Mouse (Mus musculus): Measurements from ENCODE around the gene Neurl1a. TPM values are rescaled to one million over a fixed set of nuclear protein-coding genes. Genes with fewer than 3 reads are reported as not detected.

Gene Neurl1a
- polyA plus RNA-seq, 1 experiment from 2014 or later: 4.0 TPM

DNA sequence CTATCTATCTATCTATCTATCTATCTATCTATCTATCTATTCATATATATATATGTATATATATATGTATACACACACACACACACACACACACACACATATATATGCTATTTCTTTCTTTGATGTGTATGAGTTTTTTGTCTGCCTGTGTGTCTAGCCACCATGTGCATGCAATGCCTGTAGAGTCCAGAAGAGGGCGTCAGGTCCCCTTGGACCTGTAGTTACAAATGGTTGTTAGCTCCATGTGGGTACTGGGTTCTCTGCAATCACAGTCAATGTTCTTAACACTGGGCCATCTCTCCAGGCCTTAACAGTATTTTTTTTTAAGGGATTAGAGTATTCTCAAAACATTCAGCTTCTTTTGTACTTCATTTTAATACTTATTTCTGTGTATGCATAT, 34.9 kb downstream of the Neurl1a start:
- H3K4me1 ChIP-seq (replicated peaks; ENCODE audit: control insufficient read depth, insufficient read depth, low read length): no peaks in the 10 kb centered on the region
- no peak overlapping the region for H3K4me3 ChIP-seq (ENCODE audit: low read length)
- no peaks in the 10 kb centered on the region for H3K27me3 ChIP-seq (ENCODE audit: control insufficient read depth, insufficient read depth, low read depth, low read length)
- H3K4me2 ChIP-seq (ENCODE audit: low read depth, low read length): no peak overlapping the region
- no peak for ATAC-seq (ENCODE audit: low read depth)
- WGBS: 67% methylated on average over 1 of the region's 1 CpGs
- H3K36me3 ChIP-seq (ENCODE audit: control insufficient read depth, insufficient read depth, low read length): no peaks in the 10 kb centered on the region
- H3K27ac ChIP-seq (ENCODE audit: low read length): no peak overlapping the region
- no peaks in the 10 kb centered on the region for H3K9me3 ChIP-seq (ENCODE audit: control insufficient read depth, low read length)
- no peak overlapping the region for H3K9ac ChIP-seq (ENCODE audit: low read length)

DNA sequence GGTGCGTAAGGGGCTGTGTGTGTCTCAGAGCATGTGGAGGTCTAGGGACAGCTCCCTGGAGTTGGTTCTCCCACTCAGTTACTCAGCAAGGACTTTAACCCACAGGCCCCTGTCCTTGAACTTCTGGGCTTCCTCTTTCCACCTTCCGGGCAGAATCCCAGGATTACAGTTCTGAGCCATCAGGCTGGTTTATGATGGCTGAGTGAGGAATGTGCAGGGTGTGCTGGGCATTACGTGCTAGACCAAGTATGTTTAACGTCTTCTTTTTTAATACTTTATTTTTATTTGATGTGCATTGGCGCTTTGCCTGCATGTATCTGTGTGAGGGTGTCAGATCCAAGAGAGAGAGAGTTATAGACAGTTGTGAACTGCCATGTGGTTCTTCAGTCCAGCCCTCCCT, 38.1 kb downstream of the Neurl1a start:
- H3K4me3 ChIP-seq (ENCODE audit: low read length): no peak overlapping the region
- no peak overlapping the region for H3K4me2 ChIP-seq (ENCODE audit: low read depth, low read length)
- H3K27me3 ChIP-seq (ENCODE audit: control insufficient read depth, insufficient read depth, low read depth, low read length): no peaks in the 10 kb centered on the region
- no peak for ATAC-seq (ENCODE audit: low read depth)
- 69% methylated on average over 5 of the region's 5 CpGs for WGBS
- H3K9me3 ChIP-seq (ENCODE audit: control insufficient read depth, low read length): no peaks in the 10 kb centered on the region
- no peaks in the 10 kb centered on the region for H3K4me1 ChIP-seq (replicated peaks; ENCODE audit: control insufficient read depth, insufficient read depth, low read length)
- no peaks in the 10 kb centered on the region for H3K36me3 ChIP-seq (ENCODE audit: control insufficient read depth, insufficient read depth, low read length)
- no peak overlapping the region for H3K27ac ChIP-seq (ENCODE audit: low read length)
- H3K9ac ChIP-seq (ENCODE audit: low read length): no peak overlapping the region

DNA sequence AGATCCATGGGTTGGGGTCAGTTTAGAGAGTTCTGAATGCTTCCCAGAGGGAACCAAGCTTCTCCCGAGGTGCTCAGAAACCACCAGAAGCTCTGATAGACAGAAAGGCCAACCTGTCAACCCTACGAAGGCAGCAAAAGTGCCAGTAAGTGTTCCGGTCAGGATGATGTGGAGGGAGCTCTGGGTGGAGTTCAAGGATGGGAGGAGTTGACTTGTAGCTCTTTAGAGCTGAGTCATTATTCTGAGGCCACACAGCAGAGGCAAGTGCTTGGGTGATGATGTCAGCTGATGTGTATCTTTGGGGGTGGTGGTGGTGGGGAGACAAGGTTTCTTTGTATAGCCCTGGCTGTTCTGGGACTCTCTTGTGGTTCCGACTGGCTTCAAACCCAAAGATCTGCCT, 41.0 kb downstream of the Neurl1a start:
- H3K9ac ChIP-seq (ENCODE audit: low read length): no peak overlapping the region
- H3K36me3 ChIP-seq (ENCODE audit: control insufficient read depth, insufficient read depth, low read length): no peaks in the 10 kb centered on the region
- H3K4me3 ChIP-seq (ENCODE audit: low read length): no peak overlapping the region
- no peak overlapping the region for H3K27ac ChIP-seq (ENCODE audit: low read length)
- ATAC-seq (ENCODE audit: low read depth): no peak; the same call in 1 of the 2 replicates
- 53% methylated on average over 4 of the region's 4 CpGs for WGBS
- no peaks in the 10 kb centered on the region for H3K9me3 ChIP-seq (ENCODE audit: control insufficient read depth, low read length)
- no peaks in the 10 kb centered on the region for H3K4me1 ChIP-seq (replicated peaks; ENCODE audit: control insufficient read depth, insufficient read depth, low read length)
- H3K4me2 ChIP-seq (ENCODE audit: low read depth, low read length): no peak overlapping the region
- H3K27me3 ChIP-seq (ENCODE audit: control insufficient read depth, insufficient read depth, low read depth, low read length): no peaks in the 10 kb centered on the region

DNA sequence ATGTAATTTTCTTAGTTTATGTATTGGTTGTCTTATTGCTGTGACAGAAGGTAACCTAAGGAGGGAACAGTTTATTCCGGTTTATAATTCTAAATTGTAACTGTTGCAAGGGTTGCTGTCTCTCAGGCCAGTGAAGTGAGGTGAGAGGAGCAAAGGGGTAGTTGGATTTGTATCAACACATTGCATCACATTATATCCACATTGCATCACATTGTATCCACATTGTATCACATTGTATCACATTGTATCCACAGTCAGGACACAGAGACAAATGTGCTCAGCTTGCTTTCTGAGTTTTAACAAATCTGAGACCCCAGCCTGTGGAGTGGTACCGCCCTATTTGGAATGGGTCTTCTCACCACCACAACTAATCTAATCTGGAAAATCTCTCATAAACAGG, 41.6 kb downstream of the Neurl1a start:
- Histone ChIP-seq H3K36me3 (ENCODE audit: control insufficient read depth, insufficient read depth, low read length) (no peaks in the 10 kb centered on the region), H3K4me1 (replicated peaks; ENCODE audit: control insufficient read depth, insufficient read depth, low read length) (no peaks in the 10 kb centered on the region), H3K9me3 (ENCODE audit: control insufficient read depth, low read length) (no peaks in the 10 kb centered on the region), H3K27ac (ENCODE audit: low read length) (no peak overlapping the region), H3K27me3 (ENCODE audit: control insufficient read depth, insufficient read depth, low read depth, low read length) (no peaks in the 10 kb centered on the region), H3K4me2 (ENCODE audit: low read depth, low read length) (no peak overlapping the region), H3K9ac (ENCODE audit: low read length) (no peak overlapping the region), H3K4me3 (ENCODE audit: low read length) (no peak overlapping the region)
- ATAC-seq (ENCODE audit: low read depth): no peak
- 83% methylated on average over 2 of the region's 2 CpGs for WGBS

DNA sequence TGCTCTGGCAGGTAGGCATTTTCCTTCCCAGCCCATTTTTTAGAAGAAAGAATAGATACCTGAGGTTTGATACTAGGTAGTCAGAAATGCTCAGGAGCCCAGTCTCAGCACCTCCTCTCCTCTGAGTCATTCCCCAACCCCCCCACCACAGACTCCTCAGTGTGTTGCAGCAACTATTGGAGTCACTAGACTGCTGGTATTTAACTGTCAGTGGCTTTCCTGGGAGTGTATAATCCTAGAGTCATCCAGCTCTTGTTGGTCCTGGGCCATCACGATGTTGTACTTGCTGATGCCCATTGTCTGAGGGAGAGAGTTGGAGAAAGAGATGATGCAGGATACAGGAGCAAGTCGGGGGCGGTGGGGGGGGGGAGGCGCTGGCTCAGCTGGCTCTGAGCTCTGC, 42.4 kb downstream of the Neurl1a start:
- no peak overlapping the region for H3K4me2 ChIP-seq (ENCODE audit: low read depth, low read length)
- H3K9ac ChIP-seq (ENCODE audit: low read length): no peak overlapping the region
- WGBS: 75% methylated on average over 4 of the region's 4 CpGs
- H3K36me3 ChIP-seq (ENCODE audit: control insufficient read depth, insufficient read depth, low read length): no peaks in the 10 kb centered on the region
- H3K27me3 ChIP-seq (ENCODE audit: control insufficient read depth, insufficient read depth, low read depth, low read length): no peaks in the 10 kb centered on the region
- H3K27ac ChIP-seq (ENCODE audit: low read length): no peak overlapping the region
- H3K9me3 ChIP-seq (ENCODE audit: control insufficient read depth, low read length): no peaks in the 10 kb centered on the region
- H3K4me1 ChIP-seq (replicated peaks; ENCODE audit: control insufficient read depth, insufficient read depth, low read length): no peaks in the 10 kb centered on the region
- H3K4me3 ChIP-seq (ENCODE audit: low read length): no peak overlapping the region
- ATAC-seq (ENCODE audit: low read depth): no peak

DNA sequence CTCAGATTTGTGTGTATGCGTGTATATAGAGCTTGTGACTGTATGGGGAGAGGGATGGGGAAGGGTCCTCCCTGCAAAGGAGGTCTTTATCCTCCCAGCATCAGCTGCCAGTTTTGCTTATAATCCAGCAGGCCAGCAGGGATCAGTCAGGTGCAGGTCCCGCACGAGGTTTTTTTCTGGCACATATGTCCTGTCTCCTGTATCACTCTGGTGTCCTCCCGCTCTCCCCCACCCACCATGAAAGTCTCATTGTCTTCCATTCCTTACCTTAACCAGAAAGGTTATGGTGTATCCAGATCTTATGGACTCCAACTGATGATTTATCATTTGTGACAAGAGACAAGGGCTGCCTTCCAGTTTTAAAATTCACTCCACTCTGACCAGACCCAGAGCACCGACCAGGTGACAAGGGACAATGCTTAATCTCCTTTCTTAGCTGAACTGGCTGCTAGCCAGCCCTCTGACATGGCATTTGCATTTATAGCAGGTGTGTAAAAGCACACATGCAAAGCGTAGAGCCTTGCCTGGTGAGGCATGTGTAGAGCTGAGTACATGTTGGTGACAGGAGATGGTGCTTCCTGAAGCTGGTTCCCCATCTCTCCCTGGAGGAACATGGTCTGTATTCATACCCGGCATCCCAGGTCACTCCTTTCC, 43.0 kb downstream of the Neurl1a start:
- Histone ChIP-seq H3K9me3 (ENCODE audit: control insufficient read depth, low read length) (no peaks in the 10 kb centered on the region), H3K4me1 (replicated peaks; ENCODE audit: control insufficient read depth, insufficient read depth, low read length) (no peaks in the 10 kb centered on the region), H3K9ac (ENCODE audit: low read length) (no peak overlapping the region), H3K4me3 (ENCODE audit: low read length) (no peak overlapping the region), H3K4me2 (ENCODE audit: low read depth, low read length) (no peak overlapping the region), H3K27ac (ENCODE audit: low read length) (no peak overlapping the region), H3K36me3 (ENCODE audit: control insufficient read depth, insufficient read depth, low read length) (no peaks in the 10 kb centered on the region), H3K27me3 (ENCODE audit: control insufficient read depth, insufficient read depth, low read depth, low read length) (no peaks in the 10 kb centered on the region)
- WGBS: 66% methylated on average over 7 of the region's 7 CpGs
- no peak for ATAC-seq (ENCODE audit: low read depth)

DNA sequence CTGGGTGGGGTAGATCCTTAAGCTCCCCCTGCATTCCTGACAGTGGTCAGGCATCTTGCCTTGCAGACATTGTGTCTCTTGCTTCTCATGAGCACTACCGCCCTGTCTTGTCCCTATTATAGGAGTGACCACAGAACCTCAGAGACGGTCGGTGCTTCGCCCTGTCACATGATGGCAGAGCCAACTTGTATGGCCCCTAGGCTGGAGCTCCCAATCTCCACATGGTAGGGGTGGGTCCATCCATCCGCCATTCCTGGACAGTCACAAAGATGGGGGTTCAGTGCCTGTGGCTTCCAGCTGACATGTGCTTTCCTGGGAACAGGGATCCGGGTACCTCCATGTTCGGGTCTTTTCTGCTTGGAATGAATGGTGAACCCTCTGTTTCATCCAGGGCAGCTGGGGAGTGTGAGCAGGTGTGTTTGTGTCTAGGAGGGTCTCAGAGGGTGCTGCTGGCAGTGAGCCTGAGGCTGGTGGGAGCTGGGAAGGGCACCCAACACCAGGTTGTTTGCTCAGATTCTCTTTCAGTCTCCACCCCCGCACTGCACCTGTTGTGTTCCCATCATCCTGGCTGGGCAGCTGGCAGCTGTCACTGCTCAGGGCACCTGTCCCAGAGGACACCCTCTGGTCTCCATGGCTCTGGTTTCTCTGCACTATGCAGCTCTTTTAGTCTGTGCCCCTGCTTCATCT, 43.7 kb downstream of the Neurl1a start:
- Histone ChIP-seq H3K4me2 (ENCODE audit: low read depth, low read length) (no peak overlapping the region), H3K9me3 (ENCODE audit: control insufficient read depth, low read length) (no peaks in the 10 kb centered on the region), H3K27me3 (ENCODE audit: control insufficient read depth, insufficient read depth, low read depth, low read length) (no peaks in the 10 kb centered on the region), H3K4me3 (ENCODE audit: low read length) (no peak overlapping the region), H3K9ac (ENCODE audit: low read length) (no peak overlapping the region), H3K36me3 (ENCODE audit: control insufficient read depth, insufficient read depth, low read length) (no peaks in the 10 kb centered on the region), H3K4me1 (replicated peaks; ENCODE audit: control insufficient read depth, insufficient read depth, low read length) (no peaks in the 10 kb centered on the region), H3K27ac (ENCODE audit: low read length) (no peak overlapping the region)
- 82% methylated on average over 8 of the region's 8 CpGs for WGBS
- no peak for ATAC-seq (ENCODE audit: low read depth)

DNA sequence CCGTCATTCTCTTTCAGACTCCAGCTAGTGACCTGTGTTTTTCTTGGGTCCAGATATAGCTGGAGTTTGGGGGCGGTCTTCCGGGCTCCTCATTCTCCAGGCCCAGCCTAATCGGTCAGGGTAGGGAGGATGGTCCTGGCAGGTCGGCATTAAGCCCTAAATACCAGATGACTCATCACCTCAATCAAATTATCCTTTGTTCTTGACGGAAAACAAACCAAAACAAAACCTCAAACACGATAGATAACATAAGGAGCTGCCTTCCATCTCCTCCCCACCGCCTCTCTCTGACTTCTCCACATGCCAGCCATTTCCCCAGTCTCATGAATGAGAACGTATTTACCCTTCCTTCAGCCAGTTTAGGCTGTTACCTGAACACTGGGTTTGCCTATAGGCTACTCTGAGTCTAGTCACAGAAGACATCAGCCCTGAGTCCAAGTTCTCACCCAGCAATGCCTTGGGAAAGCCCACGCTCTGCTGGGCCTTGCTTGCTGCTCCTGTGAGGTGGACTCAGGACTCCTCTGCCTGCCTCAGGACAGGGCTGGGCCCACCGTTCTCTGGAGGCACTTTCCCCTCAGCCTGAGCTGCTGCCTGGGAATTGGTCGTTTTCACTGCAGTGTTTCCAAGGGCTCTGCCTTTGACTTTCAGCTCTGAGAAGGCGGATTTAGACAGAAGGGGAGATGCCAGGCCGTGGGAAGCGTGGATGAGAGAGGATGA, 44.4 kb downstream of the Neurl1a start:
- H3K27ac ChIP-seq (ENCODE audit: low read length): no peak overlapping the region

DNA sequence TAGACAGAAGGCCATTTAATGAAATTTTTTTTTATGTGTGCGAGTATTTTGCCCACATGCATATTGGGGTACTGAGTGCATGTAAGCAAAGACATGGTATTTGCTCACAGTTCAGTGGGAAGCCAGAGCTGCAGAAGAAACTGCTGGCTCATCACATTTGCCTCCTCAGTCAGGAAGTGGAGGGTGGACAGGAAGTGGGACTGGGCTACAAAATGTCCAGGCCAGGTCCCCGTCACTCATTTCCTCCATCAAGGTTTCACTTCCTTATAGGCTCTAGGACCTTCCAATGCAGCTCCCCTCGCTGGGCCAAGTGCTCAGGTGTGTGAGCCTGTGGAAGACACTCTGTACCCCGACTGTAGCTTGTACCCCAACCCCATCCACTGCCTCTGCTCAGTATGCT, 46.1 kb downstream of the Neurl1a start:
- no peak overlapping the region for H3K9ac ChIP-seq (ENCODE audit: low read length)
- H3K36me3 ChIP-seq (ENCODE audit: control insufficient read depth, insufficient read depth, low read length): no peaks in the 10 kb centered on the region
- H3K27ac ChIP-seq (ENCODE audit: low read length): no peak overlapping the region
- no peaks in the 10 kb centered on the region for H3K9me3 ChIP-seq (ENCODE audit: control insufficient read depth, low read length)
- no peak overlapping the region for H3K4me2 ChIP-seq (ENCODE audit: low read depth, low read length)
- peaks cover 16% of the 10 kb centered on the region for H3K4me1 ChIP-seq (replicated peaks; ENCODE audit: control insufficient read depth, insufficient read depth, low read length)
- no peak for ATAC-seq (ENCODE audit: low read depth)
- H3K27me3 ChIP-seq (ENCODE audit: control insufficient read depth, insufficient read depth, low read depth, low read length): no peaks in the 10 kb centered on the region
- 68% methylated on average over 4 of the region's 4 CpGs for WGBS
- H3K4me3 ChIP-seq (ENCODE audit: low read length): no peak overlapping the region

More for the DNA sequence above, 44.4 kb downstream of the Neurl1a start:
- 46% methylated on average over 15 of the region's 15 CpGs for whole genome bisulfite sequencing
- H3K36me3 ChIP-seq (ENCODE audit: control insufficient read depth, insufficient read depth, low read length): no peaks in the 10 kb centered on the region
- no peaks in the 10 kb centered on the region for H3K27me3 ChIP-seq (ENCODE audit: control insufficient read depth, insufficient read depth, low read depth, low read length)
- ATAC-seq (ENCODE audit: low read depth): no peak
- H3K9ac ChIP-seq (ENCODE audit: low read length): no peak overlapping the region
- H3K4me3 ChIP-seq (ENCODE audit: low read length): no peak overlapping the region
- H3K9me3 ChIP-seq (ENCODE audit: control insufficient read depth, low read length): no peaks in the 10 kb centered on the region
- H3K4me2 ChIP-seq (ENCODE audit: low read depth, low read length): no peak overlapping the region
- H3K4me1 ChIP-seq (replicated peaks; ENCODE audit: control insufficient read depth, insufficient read depth, low read length): no peaks in the 10 kb centered on the region

Measured in lung, embryonic 16.5 days (tissue).